20 mouse cellular contexts compared by ENCODE assay signal in genomic region chr10:68093496-68093895, GRCm38 (mm10).
"Had no signal": no experiment of that assay in that cellular context is flagged by ENCODE, and none has a peak within 500 bp of the region (broad histone marks: within the 10 kb centered on the region; RNA-seq: fewer than 3 reads in every experiment).

No protein-coding gene starts in this region.

- H3K27me3 ChIP-seq: intestine, embryonic 15.5 days; kidney, embryonic 15.5 days; liver, embryonic 12.5 days; liver, embryonic 15.5 days; midbrain, embryonic 12.5 days; neural tube, embryonic 13.5 days; stomach, embryonic 15.5 days had no signal

- H3K9me3 ChIP-seq: intestine, embryonic 15.5 days; kidney, embryonic 15.5 days; liver, embryonic 12.5 days; liver, embryonic 15.5 days; midbrain, embryonic 12.5 days; neural tube, embryonic 13.5 days; stomach, embryonic 15.5 days had no signal

- H3K9ac ChIP-seq: intestine, embryonic 15.5 days; kidney, embryonic 15.5 days; liver, embryonic 12.5 days; liver, embryonic 15.5 days; lung, embryonic 14.5 days; midbrain, embryonic 12.5 days; neural tube, embryonic 13.5 days; stomach, embryonic 15.5 days had no signal

- H3K4me3 ChIP-seq: intestine, embryonic 15.5 days; kidney, embryonic 15.5 days; left cerebral cortex, adult 2 months; liver, embryonic 12.5 days; liver, embryonic 15.5 days; midbrain, embryonic 12.5 days; myocyte; neural tube, embryonic 13.5 days; stomach, embryonic 15.5 days had no signal

- H3K27ac ChIP-seq: intestine, embryonic 15.5 days; kidney, embryonic 15.5 days; left cerebral cortex, adult 2 months; liver, embryonic 12.5 days; liver, embryonic 15.5 days; midbrain, embryonic 12.5 days; neural tube, embryonic 13.5 days; stomach, embryonic 15.5 days had no signal

- H3K4me1 ChIP-seq: liver, embryonic 12.5 days; midbrain, embryonic 12.5 days; neural tube, embryonic 13.5 days had no signal

- H3K4me2 ChIP-seq: intestine, embryonic 15.5 days; kidney, embryonic 15.5 days; liver, embryonic 12.5 days; liver, embryonic 15.5 days; lung, embryonic 14.5 days; midbrain, embryonic 12.5 days; neural tube, embryonic 13.5 days; stomach, embryonic 15.5 days had no signal

- DNase-seq: kidney, adult 11 months; kidney, adult 8-10 months; kidney, postnatal 10 days; kidney, postnatal 36 days; layer of hippocampus, postnatal 36 days; lung, embryonic 14.5 days; retina, postnatal 1 day; right cerebral cortex, postnatal 25 days; spleen, adult 18-20 months; thymus, postnatal 25 days had no signal

- ATAC-seq: intestine, embryonic 15.5 days; liver, embryonic 12.5 days; midbrain, embryonic 16.5 days had no signal
